Mouse (Mus musculus): ENCODE data around the gene Hoxa1.

DNA sequence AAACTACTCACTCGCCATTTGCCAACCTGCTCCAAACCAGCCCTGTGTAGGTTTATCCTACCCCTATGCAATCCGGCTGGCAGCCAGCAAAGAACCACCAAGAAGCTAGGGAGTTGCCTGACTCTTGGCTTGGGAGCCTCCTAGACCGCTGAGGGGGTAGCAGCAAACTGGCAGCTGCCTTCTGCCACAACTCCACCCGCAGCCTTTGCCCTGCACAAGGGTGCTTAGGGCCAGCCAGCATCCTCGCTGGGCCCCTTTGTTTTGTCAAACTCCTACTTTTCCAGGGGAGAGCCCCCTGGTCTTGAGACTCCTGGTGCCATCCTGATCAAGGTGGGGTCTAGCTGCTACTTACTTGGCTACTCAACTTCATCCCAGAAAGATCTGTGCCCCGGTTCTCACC is 26.6 kb upstream of the Hoxa1 start:
- TF ChIP-seq CTCF (IDR thresholded peaks at IDR 0.05; ENCODE audit: borderline replicate concordance, insufficient read depth, low read length), result no peak
- TF ChIP-seq POLR2A (IDR thresholded peaks at IDR 0.05; ENCODE audit: low read depth, low read length), result no peak
